Mouse (Mus musculus) liver, embryonic 14.5 days (tissue): ENCODE data around the gene Phf14. TPM values are rescaled to one million over a fixed set of nuclear protein-coding genes. Genes with fewer than 3 reads are reported as not detected.

Experiments used
- ATAC-seq: fragments of 200-750 bp; cut with Nextera tagmentation; 2 replicates; pipeline ENCODE4 v1.8.0; 2017; ENCODE audit warnings: moderate number of reproducible peaks, mild to moderate bottlenecking, moderate library complexity; ENCODE audit not compliant: insufficient read depth
- DNase-seq, 3 experiments: peaks; one replicate each; pipeline ENCODE4 v3.0.0-alpha.2; 2012 to 2013; ENCODE audit warnings: low read depth in 3 of 3, low spot score in 3 of 3
- H3K27ac ChIP-seq: fragments of 300-500 bp; sonication (generic); 2 replicates; pipeline ENCODE4 v1.5.1; 2014; ENCODE audit warnings: moderate library complexity, mild to moderate bottlenecking, control low read depth, inconsistent platforms
- H3K27me3 ChIP-seq: fragments of 300-500 bp; sonication (generic); 2 replicates; pipeline ENCODE4 v1.6.1; 2014; ENCODE audit warnings: mild to moderate bottlenecking, low read length, moderate library complexity; ENCODE audit not compliant: control insufficient read depth, insufficient read depth
- H3K36me3 ChIP-seq: fragments of 300-500 bp; sonication (generic); replicated peaks from 2 replicates; pipeline ENCODE4 v1.6.1; 2014; ENCODE audit warnings: low read depth; ENCODE audit not compliant: control insufficient read depth, insufficient read depth
- H3K4me1 ChIP-seq, 2 experiments: fragments of 200-500 bp in 1 of 2; fragments of 300-500 bp in 1 of 2; sonication (generic) in 1 of 2; replicated peaks; 2 replicates each; pipeline ENCODE4 v1.6.1; 2012 to 2014; ENCODE audit warnings: antibody characterized with exemption in 1 of 2, inconsistent platforms in 1 of 2, low read length in 1 of 2; ENCODE audit not compliant: control insufficient read depth in 2 of 2, insufficient read depth in 2 of 2
- H3K4me2 ChIP-seq: fragments of 300-500 bp; sonication (generic); 2 replicates; pipeline ENCODE4 v1.6.1; 2014; ENCODE audit warnings: low read depth, mild to moderate bottlenecking, control low read depth, moderate library complexity
- H3K4me3 ChIP-seq, 2 experiments: fragments of 200-500 bp in 1 of 2; fragments of 300-500 bp in 1 of 2; sonication (generic) in 1 of 2; 2 replicates each; pipeline ENCODE4 v1.5.1; 2012 to 2014; ENCODE audit warnings: low read depth in 2 of 2, low read length in 2 of 2, mild to moderate bottlenecking in 2 of 2, control low read depth in 1 of 2, inconsistent platforms in 1 of 2, moderate library complexity in 1 of 2; ENCODE audit not compliant: insufficient read depth in 1 of 2
- H3K9ac ChIP-seq: fragments of 300-500 bp; sonication (generic); replicated peaks from 2 replicates; pipeline ENCODE4 v1.6.1; 2014; ENCODE audit warnings: mild to moderate bottlenecking, control low read depth, moderate library complexity
- H3K9me3 ChIP-seq: fragments of 300-500 bp; sonication (generic); 2 replicates; pipeline ENCODE4 v1.6.1; 2016; ENCODE audit warnings: low read length, mixed read lengths; ENCODE audit not compliant: control insufficient read depth
- CTCF ChIP-seq: IDR thresholded peaks from 2 replicates; pipeline ENCODE4 v1.5.1; 2016; ENCODE audit warnings: antibody characterized with exemption, low read depth, control low read depth
- EP300 ChIP-seq: IDR thresholded peaks from 2 replicates; pipeline ENCODE4 v1.6.1; 2016; ENCODE audit warnings: antibody characterized with exemption, low read depth
- WGBS: fragments of 180-500 bp; shearing (Covaris S2); extraction: QIAGEN DNeasy Blood & Tissue Kit; methylation state at CpG from one replicate; pipeline ENCODE4 v1.1.7; 2014; ENCODE audit not compliant: insufficient replicate concordance; 5-methylcytosine and 5-hydroxymethylcytosine counted together
- polyA plus RNA-seq, 2 experiments: library from polyadenylated mRNA; depleted of rRNA in 1 of 2; stranded (reverse) in 1 of 2; unstranded in 1 of 2; fragments of >200 nt; fragmentation: Nextera tagmentation in 1 of 2; extraction: Ambion mirVana in 1 of 2; gene quantifications; 2 replicates each; pipeline versions ENCODE4 v1.2.1 to v1.2.3; 2012 to 2014

The Phf14 gene
- polyA plus RNA-seq, 2 experiments = 9.3 to 19.5 TPM

- Histone ChIP-seq H3K36me3 (no peaks in the 10 kb centered on the region), H3K9ac (no peak overlapping the region), H3K27ac (no peak overlapping the region), H3K4me3 (no peak overlapping the region), H3K4me1 (peaks cover 0 to 3% of the 10 kb centered on the region in 2 experiments; a peak in 1 of 4 replicates), H3K4me2 (no peak overlapping the region), H3K27me3 (no peaks in the 10 kb centered on the region), H3K9me3 (no peaks in the 10 kb centered on the region)
- 11% methylated on average over 1 of the region's 1 CpGs for WGBS
- TF ChIP-seq EP300 = no peak
- no peak for ATAC-seq
- DNase-seq = no peak
Measured at GRCm38 (mm10) chr6:12095716-12096115, 188.1 kb downstream of the Phf14 start.

GRCm38 (mm10) chr6:12097125-12097524 is 189.5 kb downstream of the Phf14 start:
- WGBS = 48% methylated on average over 4 of the region's 4 CpGs
- Histone ChIP-seq H3K4me2 (no peak overlapping the region; the same call in 1 of the 2 replicates), H3K4me1 (peaks cover 0 to 3% of the 10 kb centered on the region in 2 experiments; a peak in 1 of 4 replicates), H3K4me3 (no peak overlapping the region), H3K27ac (no peak overlapping the region), H3K9me3 (no peaks in the 10 kb centered on the region), H3K36me3 (no peaks in the 10 kb centered on the region), H3K27me3 (no peaks in the 10 kb centered on the region), H3K9ac (no peak overlapping the region)
- DNase-seq (no peak), ATAC-seq (peak; percentile 48; the same call in 1 of the 2 replicates)
- no peak for TF ChIP-seq CTCF
- no peak for TF ChIP-seq EP300

- no peak overlapping the region for H3K27ac ChIP-seq
- ATAC-seq = no peak
Measured at GRCm38 (mm10) chr6:12105144-12105543, 197.5 kb downstream of the Phf14 start.

GRCm38 (mm10) chr6:12107326-12107725 is 199.7 kb downstream of the Phf14 start:
- Histone ChIP-seq H3K9me3 (no peaks in the 10 kb centered on the region), H3K4me1 (no peaks in the 10 kb centered on the region), H3K9ac (no peak overlapping the region), H3K36me3 (no peaks in the 10 kb centered on the region), H3K4me2 (no peak overlapping the region), H3K4me3 (no peak overlapping the region), H3K27ac (no peak overlapping the region), H3K27me3 (no peaks in the 10 kb centered on the region)
- no peak for DNase-seq
- 64% methylated on average over 10 of the region's 10 CpGs for WGBS
- no peak for ATAC-seq
- TF ChIP-seq CTCF (no peak), EP300 (no peak)

More at GRCm38 (mm10) chr6:12105144-12105543, 197.5 kb downstream of the Phf14 start:
- H3K27me3 ChIP-seq = no peaks in the 10 kb centered on the region
- no peak overlapping the region for H3K4me3 ChIP-seq
- no peak overlapping the region for H3K9ac ChIP-seq
- DNase-seq = no peak
- H3K4me1 ChIP-seq = no peaks in the 10 kb centered on the region
- H3K36me3 ChIP-seq = no peaks in the 10 kb centered on the region
- WGBS = 64% methylated on average over 4 of the region's 4 CpGs
- H3K4me2 ChIP-seq = no peak overlapping the region
- H3K9me3 ChIP-seq = no peaks in the 10 kb centered on the region
- TF ChIP-seq CTCF (no peak), EP300 (no peak)

- TF ChIP-seq EP300 = no peak
- Histone ChIP-seq H3K4me1 (no peaks in the 10 kb centered on the region), H3K27me3 (no peaks in the 10 kb centered on the region), H3K4me3 (no peak overlapping the region), H3K9ac (no peak overlapping the region), H3K4me2 (no peak overlapping the region), H3K36me3 (no peaks in the 10 kb centered on the region), H3K9me3 (no peaks in the 10 kb centered on the region), H3K27ac (no peak overlapping the region)
- ATAC-seq (no peak), DNase-seq (no peak)
- 24% methylated on average over 8 of the region's 8 CpGs for WGBS
Measured at GRCm38 (mm10) chr6:12107786-12108185, 200.2 kb downstream of the Phf14 start.
